Comparison of ENCODE assay signal across 24 mouse cellular contexts in the genomic region with DNA sequence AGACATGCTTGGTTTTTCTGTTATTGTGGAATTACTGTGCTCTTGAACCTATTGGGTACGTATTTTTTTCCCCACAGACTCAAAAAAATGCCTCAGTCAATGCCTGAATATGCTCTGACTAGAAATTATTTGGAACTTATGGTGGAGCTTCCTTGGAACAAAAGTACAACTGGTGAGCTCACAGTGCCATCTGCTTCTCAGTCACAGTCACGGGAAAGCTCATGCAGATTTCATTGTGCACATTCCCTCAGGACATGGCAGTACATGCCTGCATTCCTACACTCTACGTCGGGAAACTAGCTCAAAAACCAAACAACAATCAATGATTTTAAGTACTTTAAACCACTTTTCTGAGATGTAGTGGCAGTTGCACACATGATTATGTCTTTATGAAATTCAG. TPM values are rescaled to one million over a fixed set of nuclear protein-coding genes. Genes with fewer than 3 reads are reported as not detected.
DNase-seq lines count a peak whose midpoint lies in the region; ATAC-seq and TF ChIP-seq lines count a peak whose summit lies in the region.
"Had no signal": no experiment of that assay in that cellular context is flagged by ENCODE, and none has a peak within 500 bp of the region (broad histone marks: within the 10 kb centered on the region; RNA-seq: fewer than 3 reads in every experiment).

No protein-coding gene starts in this region.

- peak overlapping the region; percentile 76 for H3K27ac ChIP-seq in layer of hippocampus, adult 2 months
- H3K27ac ChIP-seq: embryonic facial prominence, embryonic 12.5 days; embryonic facial prominence, embryonic 15.5 days; forebrain, embryonic 12.5 days; forebrain, embryonic 15.5 days; gastrocnemius, adult 2 months; hindbrain, embryonic 12.5 days; hindbrain, embryonic 15.5 days had no signal

- no peak for TF ChIP-seq CTCF in layer of hippocampus, adult 2 months (conservative IDR thresholded peaks at IDR 0.05)

- peak; percentile 69 for ATAC-seq in frontal cortex, adult (ENCODE audit: low TSS enrichment)
- ATAC-seq: activated CD4-positive, CD25-positive, alpha-beta regulatory T cell, adult 4 months; forebrain, embryonic 15.5 days had no signal

- H3K4me3 ChIP-seq in layer of hippocampus, adult 2 months = no peak overlapping the region
- H3K4me3 ChIP-seq: embryonic facial prominence, embryonic 12.5 days; embryonic facial prominence, embryonic 15.5 days; forebrain, embryonic 12.5 days; forebrain, embryonic 15.5 days; gastrocnemius, adult 2 months; hindbrain, embryonic 12.5 days; hindbrain, embryonic 15.5 days had no signal

- DNase-seq in frontal cortex, postnatal 10 days (ENCODE audit: low spot score in 2 of 2) = no peak
- peak; percentile 64 to 80 for DNase-seq in layer of hippocampus, adult 2 months (ENCODE audit: low spot score in 2 of 2)
- peak; percentile 72 for DNase-seq in layer of hippocampus, adult 9-11 months
- no peak for DNase-seq in right cerebral cortex, postnatal 36 days (ENCODE audit: low spot score in 2 of 2)
- DNase-seq in kidney, postnatal 4 days = no peak
- no peak for DNase-seq in thymus, postnatal 36 days
- DNase-seq: adrenal gland, adult 8-10 months; adrenal gland, postnatal 25 days; cerebellum, adult 9-10 months; cerebellum, postnatal 14 days; gastrocnemius, adult 2 months; gastrocnemius, postnatal 14 days; heart, adult 11 months had no signal

RNA-seq across cellular contexts. Expression of a gene that starts 14.0 kb away (rescaled TPM):
- total RNA-seq in layer of hippocampus, adult 2 months (2021) = 10 to 100 TPM; 82.4 to 84.2 TPM

RNA-seq across cellular contexts. Expression of a gene that starts 57.3 kb away (rescaled TPM):
- total RNA-seq in layer of hippocampus, adult 2 months (2021) = under 1 TPM; 0.36 to 0.47 TPM
- total RNA-seq: adrenal gland, postnatal 25 days; gastrocnemius, adult 2 months; heart, adult 8-10 months; heart, postnatal 25 days; hematopoietic stem cell, adult 5-6 weeks had no signal

Comparison
In these comparisons a context has a peak if more than half of its experiments do, and no peak if none do; other contexts are left out.
1. DNase-seq: peak in layer of hippocampus, adult 2 months (2 of 2) and layer of hippocampus, adult 9-11 months (single experiment); none in frontal cortex, postnatal 10 days (0 of 2), right cerebral cortex, postnatal 36 days (0 of 2), kidney, postnatal 4 days (0 of 2) and thymus, postnatal 36 days (0 of 2).